In the genomic region with DNA sequence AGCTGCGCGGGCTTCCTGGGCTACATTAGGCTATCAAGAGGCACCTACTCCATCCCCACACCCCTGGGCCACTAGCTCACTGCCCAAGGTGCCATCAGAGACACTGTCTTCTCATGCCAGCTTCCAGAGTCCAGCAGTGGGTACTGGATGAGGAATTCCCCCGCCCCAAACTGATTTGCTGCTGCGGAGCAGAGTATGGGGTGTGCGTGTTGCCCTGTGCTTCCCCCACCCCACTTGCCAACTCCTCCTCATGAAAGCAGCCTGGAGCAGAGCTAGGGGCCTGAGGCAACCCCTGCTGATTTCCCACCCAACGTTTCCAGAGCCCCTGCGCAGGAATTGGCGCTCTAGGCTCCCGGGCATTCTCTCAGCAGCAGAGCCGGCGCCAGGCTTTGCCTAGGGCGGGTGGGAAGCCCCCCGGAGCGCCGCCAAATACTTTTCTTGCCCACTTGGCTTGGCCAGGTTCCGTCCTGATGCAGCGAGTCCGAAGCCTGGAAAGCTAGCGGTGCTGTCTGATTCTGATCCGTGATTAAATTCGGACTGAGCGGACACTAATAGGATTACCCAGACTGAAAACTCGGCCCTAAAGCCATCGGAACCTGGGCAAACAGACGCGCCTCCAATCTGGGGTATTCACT, we compare ENCODE assay signal across 8 mouse cellular contexts. TPM values are rescaled to one million over a fixed set of nuclear protein-coding genes. Genes with fewer than 3 reads are reported as not detected.
A peak's percentile ranks its signal among the peaks of the same experiment; 100 is the strongest.
DNase-seq lines count a peak whose midpoint lies in the region; ATAC-seq and TF ChIP-seq lines count a peak whose summit lies in the region.

No protein-coding gene starts in this region.

- ATAC-seq in forebrain, embryonic 16.5 days: peak; percentile 9
- peak; percentile 14 for ATAC-seq in hindbrain, embryonic 13.5 days (ENCODE audit: low FRiP score)
- peak; percentile 15; the same call in 1 of the 2 replicates for ATAC-seq in limb, embryonic 12.5 days (ENCODE audit: insufficient number of reproducible peaks, insufficient read depth, low FRiP score, low TSS enrichment, low read depth)
- ATAC-seq in neural tube, embryonic 15.5 days (ENCODE audit: low FRiP score): peak; percentile 27

- DNase-seq in adrenal gland, postnatal 10 days: peak; percentile 27
- no peak for DNase-seq in adrenal gland, postnatal 4 days (ENCODE audit: low spot score in 2 of 2)
- peak; percentile 53 for DNase-seq in brain, embryonic 14.5 days (ENCODE audit: low read depth)
- DNase-seq in thymus, postnatal 25 days: no peak

- 0 out of 2 replicates have a peak, but pooled peaks cover 4% of the 10 kb centered on the region for H3K4me1 ChIP-seq in forebrain, embryonic 16.5 days (replicated peaks; ENCODE audit: control insufficient read depth, insufficient read depth, low read length)
- no peaks in the 10 kb centered on the region for H3K4me1 ChIP-seq in hindbrain, embryonic 13.5 days (replicated peaks)
- no peaks in the 10 kb centered on the region for H3K4me1 ChIP-seq in limb, embryonic 12.5 days (replicated peaks)
- peaks cover 7% of the 10 kb centered on the region for H3K4me1 ChIP-seq in neural tube, embryonic 15.5 days

- no peaks in the 10 kb centered on the region for H3K9me3 ChIP-seq in forebrain, embryonic 16.5 days (ENCODE audit: control insufficient read depth, low read length)
- no peaks in the 10 kb centered on the region for H3K9me3 ChIP-seq in hindbrain, embryonic 13.5 days
- no peaks in the 10 kb centered on the region for H3K9me3 ChIP-seq in limb, embryonic 12.5 days
- H3K9me3 ChIP-seq in neural tube, embryonic 15.5 days (replicated peaks): no peaks in the 10 kb centered on the region

- H3K4me2 ChIP-seq in forebrain, embryonic 16.5 days (ENCODE audit: low read length): peak overlapping the region; percentile 61
- peak overlapping the region; percentile 71 for H3K4me2 ChIP-seq in hindbrain, embryonic 13.5 days
- peak overlapping the region; percentile 69 for H3K4me2 ChIP-seq in limb, embryonic 12.5 days
- peak overlapping the region; percentile 70 for H3K4me2 ChIP-seq in neural tube, embryonic 15.5 days

- H3K36me3 ChIP-seq in forebrain, embryonic 16.5 days (ENCODE audit: control insufficient read depth, insufficient read depth): no peaks in the 10 kb centered on the region
- H3K36me3 ChIP-seq in hindbrain, embryonic 13.5 days: no peaks in the 10 kb centered on the region
- no peaks in the 10 kb centered on the region for H3K36me3 ChIP-seq in limb, embryonic 12.5 days
- no peaks in the 10 kb centered on the region for H3K36me3 ChIP-seq in neural tube, embryonic 15.5 days

- 15% methylated on average over 26 of the region's 26 CpGs for WGBS in forebrain, embryonic 16.5 days
- 14% methylated on average over 26 of the region's 26 CpGs for WGBS in hindbrain, embryonic 13.5 days
- 21% methylated on average over 26 of the region's 26 CpGs for WGBS in limb, embryonic 12.5 days
- 15% methylated on average over 26 of the region's 26 CpGs for WGBS in neural tube, embryonic 15.5 days

- H3K9ac ChIP-seq in forebrain, embryonic 16.5 days (replicated peaks; ENCODE audit: low read depth, low read length): peak overlapping the region; percentile 68
- H3K9ac ChIP-seq in hindbrain, embryonic 13.5 days: peak overlapping the region; percentile 76
- no peak overlapping the region for H3K9ac ChIP-seq in limb, embryonic 12.5 days (replicated peaks)
- H3K9ac ChIP-seq in neural tube, embryonic 15.5 days (replicated peaks): peak overlapping the region; percentile 53

- TF ChIP-seq CTCF in brain, embryonic 14.5 days (IDR thresholded peaks at IDR 0.05; ENCODE audit: borderline replicate concordance, extremely low read depth, insufficient read depth, insufficient read length): no peak

- H3K27me3 ChIP-seq in forebrain, embryonic 16.5 days (replicated peaks; ENCODE audit: control insufficient read depth, insufficient read depth, low read length): no peaks in the 10 kb centered on the region
- H3K27me3 ChIP-seq in hindbrain, embryonic 13.5 days: peaks cover 7% of the 10 kb centered on the region; the same call in 1 of the 2 replicates
- H3K27me3 ChIP-seq in limb, embryonic 12.5 days: peaks cover 69% of the 10 kb centered on the region
- no peaks in the 10 kb centered on the region for H3K27me3 ChIP-seq in neural tube, embryonic 15.5 days (replicated peaks)

- TF ChIP-seq POLR2A in brain, embryonic 14.5 days (IDR thresholded peaks at IDR 0.05; ENCODE audit: borderline replicate concordance, extremely low read depth, insufficient read depth, insufficient read length, poor library complexity, severe bottlenecking): no peak

- peak overlapping the region; percentile 84 for H3K27ac ChIP-seq in forebrain, embryonic 16.5 days (ENCODE audit: low read length)
- peak overlapping the region; percentile 84 for H3K27ac ChIP-seq in hindbrain, embryonic 13.5 days
- H3K27ac ChIP-seq in limb, embryonic 12.5 days: no peak overlapping the region
- peak overlapping the region; percentile 81 for H3K27ac ChIP-seq in neural tube, embryonic 15.5 days (replicated peaks)

- peak overlapping the region; percentile 56 for H3K4me3 ChIP-seq in forebrain, embryonic 16.5 days (replicated peaks; ENCODE audit: low read length)
- H3K4me3 ChIP-seq in hindbrain, embryonic 13.5 days: peak overlapping the region; percentile 55
- H3K4me3 ChIP-seq in limb, embryonic 12.5 days (replicated peaks): peak overlapping the region; percentile 46
- peak overlapping the region; percentile 54 for H3K4me3 ChIP-seq in neural tube, embryonic 15.5 days (replicated peaks)

RNA-seq across cellular contexts. Expression of a gene that starts 0.7 kb away (rescaled TPM):
- 10 to 100 TPM; 13.6 to 19.4 TPM for total RNA-seq in adrenal gland, postnatal 10 days (2021)
- 10 to 100 TPM; 18.5 to 19.4 TPM for total RNA-seq in adrenal gland, postnatal 4 days (2021)
- polyA plus RNA-seq in brain, embryonic 14.5 days (2012; rRNA removed): 6.4 and 13.2 TPM in 2 replicates
- 4.5 and 5.4 TPM in 2 replicates for polyA plus RNA-seq in forebrain, embryonic 16.5 days (2015; fragmentation: Nextera tagmentation; extraction: Ambion mirVana)
- 4.7 and 4.9 TPM in 2 replicates for polyA plus RNA-seq in hindbrain, embryonic 13.5 days (2015; fragmentation: Nextera tagmentation; extraction: Ambion mirVana)
- polyA plus RNA-seq in limb, embryonic 12.5 days (2016; fragmentation: Nextera tagmentation; extraction: Ambion mirVana): 0.87 and 1.2 TPM in 2 replicates
- 4.8 and 5.1 TPM in 2 replicates for polyA plus RNA-seq in neural tube, embryonic 15.5 days (2015; fragmentation: Nextera tagmentation; extraction: Ambion mirVana)

Comparison
In these comparisons a context has a peak if more than half of its experiments do, and no peak if none do; other contexts are left out.
1. DNase-seq: peak in adrenal gland, postnatal 10 days (single experiment) and brain, embryonic 14.5 days (single experiment); none in adrenal gland, postnatal 4 days (0 of 2) and thymus, postnatal 25 days (single experiment).
2. Peak in every context shown above with its lines, with median percentiles within 50 percentile points of each other: ATAC-seq, H3K4me2 ChIP-seq and H3K4me3 ChIP-seq.